Mouse (Mus musculus) heart, embryonic 10.5 days (tissue): ENCODE data around the gene Bckdha. TPM values are rescaled to one million over a fixed set of nuclear protein-coding genes. Genes with fewer than 3 reads are reported as not detected.

Experiments used
- DNase-seq: peaks from one replicate; pipeline ENCODE4 v3.0.0-alpha.2; 2017; ENCODE audit warnings: low spot score
- H3K27ac ChIP-seq: fragments of 300-500 bp; sonication (generic); 2 replicates; pipeline ENCODE4 v1.5.1; 2016; ENCODE audit warnings: mild to moderate bottlenecking
- H3K27me3 ChIP-seq: fragments of 300-500 bp; sonication (generic); 2 replicates; pipeline ENCODE4 v1.6.1; 2016; ENCODE audit warnings: mild to moderate bottlenecking; ENCODE audit not compliant: poor library complexity, insufficient read depth, severe bottlenecking
- H3K36me3 ChIP-seq: fragments of 300-500 bp; sonication (generic); 2 replicates; pipeline ENCODE4 v1.6.1; 2016; ENCODE audit warnings: mild to moderate bottlenecking, moderate library complexity
- H3K4me1 ChIP-seq: fragments of 300-500 bp; sonication (generic); 2 replicates; pipeline ENCODE4 v1.6.1; 2016; ENCODE audit warnings: mild to moderate bottlenecking
- H3K4me3 ChIP-seq: fragments of 300-500 bp; sonication (generic); 2 replicates; pipeline ENCODE4 v1.5.1; 2016; ENCODE audit warnings: mild to moderate bottlenecking, moderate library complexity
- H3K9me3 ChIP-seq: fragments of 300-500 bp; sonication (generic); 2 replicates; pipeline ENCODE4 v1.6.1; 2016; ENCODE audit warnings: mild to moderate bottlenecking, moderate library complexity
- WGBS: fragments of 180-500 bp; shearing (Covaris S2); methylation state at CpG from one replicate; pipeline ENCODE4 v1.1.7; 2016; 5-methylcytosine and 5-hydroxymethylcytosine counted together
- polyA plus RNA-seq: library from polyadenylated mRNA; unstranded; fragments of >200 nt; fragmentation: Nextera tagmentation; extraction: Ambion mirVana; gene quantifications from 2 replicates; pipeline ENCODE4 v1.2.1, GENCODE M21; 2016

Gene Bckdha
- polyA plus RNA-seq, 1 experiment from 2014 or later, result 51.7 TPM

- Histone ChIP-seq H3K27ac (no peak overlapping the region), H3K4me1 (no peaks in the 10 kb centered on the region), H3K4me3 (no peak overlapping the region), H3K36me3 (no peaks in the 10 kb centered on the region), H3K27me3 (peaks cover 8% of the 10 kb centered on the region; the same call in 1 of the 2 replicates), H3K9me3 (no peaks in the 10 kb centered on the region)
- DNase-seq, result peak; percentile 59
- 86% methylated on average over 5 of the region's 5 CpGs for WGBS
Observed at GRCm38 (mm10) chr7:25614086-25614485, 44.7 kb downstream of the Bckdha start.

DNA sequence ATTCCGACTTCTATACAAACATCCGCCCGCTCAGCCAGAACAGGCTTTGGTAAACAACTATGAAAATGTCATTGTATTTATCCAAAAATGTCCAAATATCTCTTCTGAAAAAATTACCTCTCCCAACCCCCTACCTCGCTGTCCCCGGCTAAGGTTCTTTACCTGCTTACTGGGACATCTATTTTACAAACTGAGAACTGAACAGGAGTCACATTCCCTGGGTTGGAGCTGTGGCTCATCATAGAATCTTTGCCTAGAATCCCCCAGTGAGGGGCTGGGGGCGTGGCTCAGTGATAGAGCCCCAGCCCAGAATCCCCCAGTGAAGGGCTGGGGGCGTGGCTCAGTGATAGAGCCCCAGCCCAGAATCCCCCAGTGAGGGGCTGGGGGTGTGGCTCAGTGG lies 47.3 kb downstream of the Bckdha start:
- no peaks in the 10 kb centered on the region for H3K9me3 ChIP-seq
- peaks cover 8% of the 10 kb centered on the region; the same call in 1 of the 2 replicates for H3K27me3 ChIP-seq
- no peak overlapping the region for H3K27ac ChIP-seq
- no peak for DNase-seq
- H3K4me1 ChIP-seq, result no peaks in the 10 kb centered on the region
- 48% methylated on average over 7 of the region's 7 CpGs for WGBS
- no peak overlapping the region for H3K4me3 ChIP-seq
- no peaks in the 10 kb centered on the region for H3K36me3 ChIP-seq

DNA sequence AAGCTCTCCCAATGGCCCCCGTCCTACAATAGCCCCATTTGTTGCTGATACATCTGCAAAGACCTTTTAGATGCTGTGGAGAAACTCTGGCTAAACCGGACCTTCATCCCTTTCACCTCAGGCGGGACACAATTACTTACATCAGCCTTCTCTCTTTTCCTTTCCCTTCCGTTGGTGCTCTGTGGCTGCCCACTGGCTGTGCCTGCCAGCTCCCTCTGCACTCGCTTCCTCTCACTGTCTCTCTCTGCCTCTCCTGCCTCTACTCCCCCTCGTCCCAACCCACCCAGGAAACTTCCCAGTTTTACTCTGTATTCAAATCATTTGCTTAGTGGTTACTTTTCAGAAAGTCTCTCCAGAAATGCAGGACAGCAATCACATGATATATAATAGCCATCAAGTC lies 48.7 kb downstream of the Bckdha start:
- 0 out of 2 replicates have a peak, but pooled peaks cover 5% of the 10 kb centered on the region for H3K27me3 ChIP-seq
- no peaks in the 10 kb centered on the region for H3K4me1 ChIP-seq
- peak; percentile 20 for DNase-seq
- H3K27ac ChIP-seq, result no peak overlapping the region
- no peaks in the 10 kb centered on the region for H3K9me3 ChIP-seq
- H3K4me3 ChIP-seq, result no peak overlapping the region
- 33% methylated on average over 6 of the region's 6 CpGs for WGBS
- H3K36me3 ChIP-seq, result no peaks in the 10 kb centered on the region

DNA sequence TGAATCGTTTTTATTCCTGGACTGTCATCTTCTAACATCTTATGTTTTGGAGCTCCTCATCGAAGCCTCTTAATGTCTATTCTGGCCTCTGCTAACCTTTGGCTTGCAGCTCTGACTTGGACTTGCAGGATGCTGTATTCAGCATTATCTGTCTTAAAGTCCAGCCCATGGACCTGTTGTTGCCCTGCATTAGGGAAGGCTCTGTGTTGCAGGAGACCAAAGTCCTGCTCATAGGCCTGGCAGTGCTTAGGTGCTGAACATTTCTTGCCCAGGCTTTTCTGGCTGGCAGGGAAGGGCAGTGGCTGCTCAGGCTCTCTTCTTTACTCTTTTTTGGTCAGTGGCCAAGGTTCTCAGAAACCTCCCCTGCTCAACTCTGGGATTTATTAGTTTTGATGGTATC lies 51.6 kb downstream of the Bckdha start:
- Histone ChIP-seq H3K9me3 (no peaks in the 10 kb centered on the region), H3K4me1 (no peaks in the 10 kb centered on the region), H3K4me3 (no peak overlapping the region), H3K36me3 (no peaks in the 10 kb centered on the region), H3K27me3 (0 out of 2 replicates have a peak, but pooled peaks cover 5% of the 10 kb centered on the region), H3K27ac (no peak overlapping the region)
- 75% methylated on average over 2 of the region's 2 CpGs for WGBS
- DNase-seq, result no peak

GRCm38 (mm10) chr7:25606625-25607063 lies 52.1 kb downstream of the Bckdha start:
- H3K27me3 ChIP-seq, result 0 out of 2 replicates have a peak, but pooled peaks cover 5% of the 10 kb centered on the region
- WGBS, result 76% methylated on average over 4 of the region's 4 CpGs
- no peak for DNase-seq

DNA sequence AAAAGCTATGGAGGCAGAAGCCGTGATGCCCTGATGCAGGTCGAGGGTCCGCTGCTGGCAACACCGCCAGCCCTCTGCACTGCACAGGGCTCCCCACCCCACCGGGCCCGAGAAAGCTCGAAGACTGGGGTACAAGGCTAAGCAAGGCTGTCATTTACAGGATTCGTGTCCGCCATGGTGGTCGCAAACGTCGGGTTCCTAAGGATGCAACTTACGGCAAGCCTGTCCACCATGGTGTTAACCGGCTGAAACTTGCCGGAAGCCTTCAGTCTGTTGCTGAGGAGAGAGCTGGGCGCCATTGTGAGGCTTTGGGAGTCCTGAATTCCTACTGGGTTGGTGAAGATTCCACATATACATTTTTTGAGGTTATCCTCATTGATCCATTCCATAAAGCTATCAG lies 57.4 kb downstream of the Bckdha start:
- no peaks in the 10 kb centered on the region for H3K4me1 ChIP-seq
- 79% methylated on average over 16 of the region's 16 CpGs for WGBS
- H3K27me3 ChIP-seq, result no peaks in the 10 kb centered on the region

More at GRCm38 (mm10) chr7:25606625-25607063, 52.1 kb downstream of the Bckdha start:
- Histone ChIP-seq H3K4me1 (no peaks in the 10 kb centered on the region), H3K4me3 (no peak overlapping the region), H3K9me3 (no peaks in the 10 kb centered on the region), H3K27ac (no peak overlapping the region), H3K36me3 (no peaks in the 10 kb centered on the region)

DNA sequence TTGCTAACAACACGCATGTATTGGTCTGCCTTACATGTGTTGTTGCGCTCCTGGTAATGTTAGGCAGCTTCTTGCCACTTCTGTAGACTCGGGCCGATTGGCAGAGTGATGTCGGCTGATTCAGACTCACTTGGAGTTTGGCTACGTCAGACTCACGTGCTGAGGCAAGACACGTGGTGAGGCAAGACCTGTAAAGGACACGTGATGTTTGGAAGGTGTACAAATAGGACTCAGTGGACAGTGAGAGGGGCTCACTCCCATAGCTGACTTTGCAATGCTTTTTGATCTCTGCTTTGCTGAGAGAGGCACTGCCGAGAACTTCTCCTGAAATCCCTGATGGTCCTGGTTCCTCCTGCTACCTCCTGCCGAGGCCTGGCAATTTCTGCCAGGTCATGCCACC lies 58.1 kb downstream of the Bckdha start:
- Histone ChIP-seq H3K27ac (no peak overlapping the region), H3K4me1 (no peaks in the 10 kb centered on the region), H3K27me3 (no peaks in the 10 kb centered on the region), H3K4me3 (no peak overlapping the region), H3K36me3 (no peaks in the 10 kb centered on the region), H3K9me3 (no peaks in the 10 kb centered on the region)
- 78% methylated on average over 11 of the region's 11 CpGs for WGBS
- peak; percentile 72 for DNase-seq

More for the DNA sequence above, 57.4 kb downstream of the Bckdha start:
- peak; percentile 42 for DNase-seq
- no peaks in the 10 kb centered on the region for H3K9me3 ChIP-seq
- no peak overlapping the region for H3K4me3 ChIP-seq
- H3K36me3 ChIP-seq, result no peaks in the 10 kb centered on the region
- no peak overlapping the region for H3K27ac ChIP-seq

- Histone ChIP-seq H3K4me1 (no peaks in the 10 kb centered on the region), H3K27me3 (no peaks in the 10 kb centered on the region), H3K9me3 (no peaks in the 10 kb centered on the region), H3K36me3 (no peaks in the 10 kb centered on the region), H3K27ac (no peak overlapping the region), H3K4me3 (no peak overlapping the region)
- DNase-seq, result peak; percentile 78
- 11% methylated on average over 10 of the region's 10 CpGs for WGBS
Observed at GRCm38 (mm10) chr7:25599663-25600062, 59.1 kb downstream of the Bckdha start.

- WGBS, result 79% methylated on average over 3 of the region's 3 CpGs
- H3K36me3 ChIP-seq, result no peaks in the 10 kb centered on the region
- H3K4me3 ChIP-seq, result no peak overlapping the region
- no peaks in the 10 kb centered on the region for H3K9me3 ChIP-seq
- H3K27ac ChIP-seq, result no peak overlapping the region
- no peaks in the 10 kb centered on the region for H3K27me3 ChIP-seq
- H3K4me1 ChIP-seq, result no peaks in the 10 kb centered on the region
- DNase-seq, result no peak
Observed at GRCm38 (mm10) chr7:25593859-25594258, 64.9 kb downstream of the Bckdha start.

DNA sequence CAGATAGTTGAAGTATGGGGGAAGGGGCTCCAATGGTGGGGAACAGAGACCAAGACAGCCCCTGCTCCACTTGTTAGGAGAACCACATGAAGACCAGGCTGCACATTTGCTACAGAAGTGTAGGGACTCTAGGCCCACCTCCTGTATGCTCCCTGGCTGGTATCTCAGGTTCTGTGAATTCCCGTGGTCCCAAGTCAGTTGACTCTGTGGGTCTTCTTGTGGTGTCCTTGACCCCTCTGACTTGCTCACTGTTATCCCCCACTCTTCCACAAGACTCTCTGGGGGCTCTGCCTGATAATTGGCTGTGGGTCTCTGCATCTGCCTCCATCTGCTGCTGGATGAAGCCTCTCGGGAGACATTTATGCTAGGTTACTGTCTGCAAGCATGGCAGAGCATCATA lies 67.6 kb downstream of the Bckdha start:
- DNase-seq, result peak; percentile 64
- no peaks in the 10 kb centered on the region for H3K27me3 ChIP-seq
- no peak overlapping the region for H3K27ac ChIP-seq
- no peaks in the 10 kb centered on the region for H3K36me3 ChIP-seq
- no peaks in the 10 kb centered on the region for H3K9me3 ChIP-seq
- 77% methylated on average over 2 of the region's 2 CpGs for WGBS
- H3K4me3 ChIP-seq, result no peak overlapping the region
- no peaks in the 10 kb centered on the region for H3K4me1 ChIP-seq

- Histone ChIP-seq H3K4me1 (no peaks in the 10 kb centered on the region), H3K27ac (no peak overlapping the region), H3K4me3 (no peak overlapping the region), H3K9me3 (no peaks in the 10 kb centered on the region), H3K27me3 (no peaks in the 10 kb centered on the region), H3K36me3 (no peaks in the 10 kb centered on the region)
- peak; percentile 51 for DNase-seq
- 73% methylated on average over 9 of the region's 9 CpGs for WGBS
Observed at GRCm38 (mm10) chr7:25585351-25586204, 73.2 kb downstream of the Bckdha start.

GRCm38 (mm10) chr7:25584651-25585050 lies 74.1 kb downstream of the Bckdha start:
- Histone ChIP-seq H3K4me3 (no peak overlapping the region), H3K27ac (no peak overlapping the region), H3K9me3 (no peaks in the 10 kb centered on the region), H3K27me3 (no peaks in the 10 kb centered on the region), H3K4me1 (no peaks in the 10 kb centered on the region), H3K36me3 (no peaks in the 10 kb centered on the region)
- 80% methylated on average over 5 of the region's 5 CpGs for WGBS
- no peak for DNase-seq

- Histone ChIP-seq H3K4me1 (no peaks in the 10 kb centered on the region), H3K27me3 (no peaks in the 10 kb centered on the region), H3K4me3 (no peak overlapping the region), H3K9me3 (no peaks in the 10 kb centered on the region), H3K36me3 (no peaks in the 10 kb centered on the region), H3K27ac (no peak overlapping the region)
- WGBS, result 72% methylated on average over 15 of the region's 15 CpGs
- no peak for DNase-seq
Observed at GRCm38 (mm10) chr7:25582301-25582810, 76.4 kb downstream of the Bckdha start.
